8 mouse cellular contexts compared by ENCODE assay signal in the genomic region with DNA sequence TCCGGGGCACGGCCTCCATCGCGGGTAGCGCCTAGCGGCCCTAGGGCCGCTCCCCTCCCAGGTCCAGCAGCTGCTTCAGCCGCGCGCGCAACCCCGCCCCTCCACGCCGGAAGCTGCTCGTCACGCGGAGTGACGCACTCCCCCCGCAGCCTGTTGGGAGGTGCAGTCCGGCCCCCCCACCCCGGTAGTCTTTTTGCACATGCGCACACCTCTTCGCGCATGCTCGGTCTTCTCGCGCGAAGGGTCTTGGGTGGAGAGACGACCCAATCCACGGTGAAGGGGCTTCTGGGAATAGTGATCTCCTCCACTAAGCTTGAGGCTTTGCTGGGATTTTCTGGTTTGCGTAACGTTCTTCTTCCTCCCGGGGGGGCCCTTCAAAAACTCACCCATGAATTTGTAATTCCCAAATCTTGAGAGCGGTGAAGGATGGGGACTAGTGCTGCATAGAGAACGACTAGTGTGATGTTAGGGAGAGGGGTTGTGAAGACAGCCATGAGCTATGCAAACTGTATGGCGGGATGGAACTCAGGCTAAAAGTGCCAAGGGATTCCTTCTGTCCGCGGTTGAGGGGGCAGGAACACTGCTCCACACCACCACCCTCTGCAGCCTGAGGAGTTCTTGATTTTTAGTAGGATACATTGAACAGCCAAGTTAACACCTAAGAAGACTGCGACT. TPM values are rescaled to one million over a fixed set of nuclear protein-coding genes. Genes with fewer than 3 reads are reported as not detected.
DNase-seq lines count a peak whose midpoint lies in the region; ATAC-seq lines count a peak whose summit lies in the region.

A gene (minus strand): TSS at position 115 of the 675 bp plus-strand sequence.

- no peaks in the 10 kb centered on the region for H3K9me3 ChIP-seq in heart, embryonic 14.5 days (ENCODE audit: control insufficient read depth, low read length)
- no peaks in the 10 kb centered on the region for H3K9me3 ChIP-seq in liver, embryonic 13.5 days (replicated peaks)
- H3K9me3 ChIP-seq in stomach, embryonic 16.5 days (replicated peaks; ENCODE audit: control insufficient read depth, low read length) = no peaks in the 10 kb centered on the region

- peak within 1 kb of the TSS; percentile 82 to 85 for H3K4me3 ChIP-seq in heart, embryonic 14.5 days (ENCODE audit: control insufficient read depth in 1 of 2, insufficient read depth in 1 of 2, low read depth in 1 of 2, low read length in 2 of 2)
- peak within 1 kb of the TSS; percentile 87 for H3K4me3 ChIP-seq in liver, embryonic 13.5 days (replicated peaks)
- H3K4me3 ChIP-seq in stomach, embryonic 16.5 days (replicated peaks; ENCODE audit: low read length) = peak within 1 kb of the TSS; percentile 93

- DNase-seq in c-Kit-negative CD71-positive TER-119-positive erythroid progenitor cells, embryonic 14.5 days (ENCODE audit: low read depth, low spot score) = peak; percentile 72
- peak; percentile 94 for DNase-seq in fibroblast of lung, adult 2 months (ENCODE audit: low read depth)
- peak; percentile 97 for DNase-seq in kidney, postnatal 14 days
- peak; percentile 90 for DNase-seq in liver, embryonic 13.5 days
- DNase-seq in neural tube, embryonic 10.5 days (ENCODE audit: extremely low spot score, low spot score) = peak; percentile 98

- peak within 1 kb of the TSS; percentile 71 for H3K4me2 ChIP-seq in heart, embryonic 14.5 days (ENCODE audit: low read length)
- H3K4me2 ChIP-seq in liver, embryonic 13.5 days = peak within 1 kb of the TSS; percentile 95
- H3K4me2 ChIP-seq in stomach, embryonic 16.5 days (ENCODE audit: low read depth, low read length) = peak within 1 kb of the TSS; percentile 98

- H3K9ac ChIP-seq in heart, embryonic 14.5 days (ENCODE audit: low read length) = peak within 1 kb of the TSS; percentile 89
- H3K9ac ChIP-seq in liver, embryonic 13.5 days = peak within 1 kb of the TSS; percentile 87
- H3K9ac ChIP-seq in stomach, embryonic 16.5 days (ENCODE audit: low read length) = peak within 1 kb of the TSS; percentile 98

- peaks cover 7 to 12% of the 10 kb centered on the region in 2 experiments for H3K4me1 ChIP-seq in heart, embryonic 14.5 days (ENCODE audit: control insufficient read depth in 2 of 2, insufficient read depth in 2 of 2, low read length in 2 of 2)
- peaks cover 27% of the 10 kb centered on the region for H3K4me1 ChIP-seq in liver, embryonic 13.5 days (replicated peaks)
- H3K4me1 ChIP-seq in stomach, embryonic 16.5 days (ENCODE audit: control insufficient read depth, insufficient read depth, low read length) = peaks cover 8% of the 10 kb centered on the region

- ATAC-seq in CD4-positive, CD25-positive, alpha-beta regulatory T cell, adult 4 months = peak; percentile 81
- ATAC-seq in heart, embryonic 14.5 days (ENCODE audit: insufficient number of reproducible peaks, insufficient read depth, low FRiP score, low read depth) = peak; percentile 95
- ATAC-seq in liver, embryonic 13.5 days (ENCODE audit: low read depth) = peak; percentile 96
- ATAC-seq in stomach, embryonic 16.5 days (ENCODE audit: insufficient read depth, low FRiP score) = peak; percentile 97

- H3K27me3 ChIP-seq in heart, embryonic 14.5 days (ENCODE audit: control insufficient read depth, insufficient read depth, low read length) = no peaks in the 10 kb centered on the region
- no peaks in the 10 kb centered on the region for H3K27me3 ChIP-seq in liver, embryonic 13.5 days
- H3K27me3 ChIP-seq in stomach, embryonic 16.5 days (ENCODE audit: control insufficient read depth, insufficient read depth, low read length) = no peaks in the 10 kb centered on the region

- peak within 1 kb of the TSS; percentile 84 to 93 for H3K27ac ChIP-seq in heart, embryonic 14.5 days (replicated peaks in 1 of 2; ENCODE audit: control insufficient read depth in 1 of 2, insufficient read depth in 1 of 2, low read depth in 2 of 2, low read length in 2 of 2)
- peak within 1 kb of the TSS; percentile 63 for H3K27ac ChIP-seq in liver, embryonic 13.5 days
- H3K27ac ChIP-seq in stomach, embryonic 16.5 days (ENCODE audit: low read length) = peak within 1 kb of the TSS; percentile 89

- WGBS in heart, embryonic 14.5 days = under 1% methylated on average over 33 of the region's 39 CpGs
- WGBS in liver, embryonic 13.5 days (ENCODE audit: insufficient replicate concordance) = under 1% methylated on average over 39 of the region's 39 CpGs
- WGBS in stomach, embryonic 16.5 days = under 1% methylated on average over 39 of the region's 39 CpGs

- H3K36me3 ChIP-seq in heart, embryonic 14.5 days (ENCODE audit: control insufficient read depth, insufficient read depth, low read length) = peaks cover 4% of the 10 kb centered on the region; the same call in 1 of the 2 replicates
- 0 out of 2 replicates have a peak, but pooled peaks cover 14% of the 10 kb centered on the region for H3K36me3 ChIP-seq in liver, embryonic 13.5 days
- no peaks in the 10 kb centered on the region for H3K36me3 ChIP-seq in stomach, embryonic 16.5 days (ENCODE audit: control insufficient read depth, insufficient read depth, low read length)

RNA-seq across cellular contexts. Expression of the gene that starts here (rescaled TPM):
- polyA plus RNA-seq in CD4-positive, CD25-positive, alpha-beta regulatory T cell, adult 4 months (2017; shearing (Covaris generic)) = 1 to 10 TPM; 7.2 TPM
- polyA plus RNA-seq in heart, embryonic 14.5 days (2014; fragmentation: Nextera tagmentation; extraction: Ambion mirVana) = 10.3 and 12.5 TPM in 2 replicates
- 3.2 TPM in 2 replicates for polyA plus RNA-seq in liver, embryonic 13.5 days (2015; fragmentation: Nextera tagmentation; extraction: Ambion mirVana)
- 11.1 and 13.8 TPM in 2 replicates for polyA plus RNA-seq in stomach, embryonic 16.5 days (2015; fragmentation: Nextera tagmentation; extraction: Ambion mirVana)

Comparison
In these comparisons a context has a peak if more than half of its experiments do, and no peak if none do; other contexts are left out.
1. Peak in every context shown above with its lines: DNase-seq, ATAC-seq, H3K4me3 ChIP-seq and H3K27ac ChIP-seq.